Mouse (Mus musculus) neural tube, embryonic 10.5 days (tissue): Measurements from ENCODE around the gene Slc22a15.
A peak's percentile ranks its signal among the peaks of the same experiment; 100 is the strongest.

Source experiments
- DNase-seq: peaks from one replicate; pipeline ENCODE4 v3.0.0-alpha.2; 2017; ENCODE audit warnings: low spot score; ENCODE audit errors: extremely low spot score

Gene Slc22a15

DNA sequence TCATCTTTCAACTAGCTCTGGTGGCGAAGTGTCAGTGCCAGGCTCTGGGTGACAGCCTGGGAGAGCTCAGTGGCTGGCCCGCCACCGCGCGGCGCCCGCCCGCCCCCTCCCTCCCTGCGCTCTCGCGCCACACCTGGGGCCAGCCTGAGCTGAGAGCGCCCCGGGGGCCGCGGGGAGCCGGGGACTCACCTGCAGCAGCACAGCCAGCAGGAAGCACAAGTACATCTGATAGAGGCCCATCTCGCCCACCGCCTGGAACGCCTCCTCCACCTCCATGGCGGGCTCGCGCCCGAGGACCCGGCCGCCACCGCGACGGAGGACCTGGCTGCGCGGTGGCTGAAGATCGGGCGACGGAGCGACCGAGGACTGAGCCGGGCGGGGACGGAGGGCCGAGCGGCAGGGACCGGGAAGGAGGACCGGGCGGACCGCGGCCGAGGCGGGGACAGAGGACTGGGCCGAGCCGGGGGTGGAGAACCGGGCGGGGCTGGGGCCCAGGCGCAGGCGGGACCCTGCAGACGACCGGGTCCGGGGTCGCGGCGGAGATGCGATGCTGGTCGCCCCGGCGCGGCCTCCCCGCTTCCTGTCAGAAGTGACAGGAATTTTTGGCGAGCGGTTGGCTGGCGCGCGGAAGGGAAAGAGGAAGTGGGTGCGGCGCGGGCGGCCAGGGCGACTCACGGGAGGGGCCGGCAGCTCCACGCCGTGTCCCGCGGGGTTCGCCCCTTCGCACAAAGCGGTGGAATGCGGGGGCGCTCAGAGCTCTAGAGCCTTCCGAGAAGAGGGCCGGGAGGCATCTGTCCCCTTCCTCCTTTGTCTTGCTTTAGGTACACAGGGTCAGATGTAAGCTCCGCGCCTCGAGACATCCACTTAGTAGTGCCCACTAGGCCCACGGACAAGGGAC, at the start of gene Slc22a15:
Gene Slc22a15, minus strand, starts transcription at position 611 of the 898 bp plus-strand sequence.
- peak; percentile 77 for DNase-seq

DNA sequence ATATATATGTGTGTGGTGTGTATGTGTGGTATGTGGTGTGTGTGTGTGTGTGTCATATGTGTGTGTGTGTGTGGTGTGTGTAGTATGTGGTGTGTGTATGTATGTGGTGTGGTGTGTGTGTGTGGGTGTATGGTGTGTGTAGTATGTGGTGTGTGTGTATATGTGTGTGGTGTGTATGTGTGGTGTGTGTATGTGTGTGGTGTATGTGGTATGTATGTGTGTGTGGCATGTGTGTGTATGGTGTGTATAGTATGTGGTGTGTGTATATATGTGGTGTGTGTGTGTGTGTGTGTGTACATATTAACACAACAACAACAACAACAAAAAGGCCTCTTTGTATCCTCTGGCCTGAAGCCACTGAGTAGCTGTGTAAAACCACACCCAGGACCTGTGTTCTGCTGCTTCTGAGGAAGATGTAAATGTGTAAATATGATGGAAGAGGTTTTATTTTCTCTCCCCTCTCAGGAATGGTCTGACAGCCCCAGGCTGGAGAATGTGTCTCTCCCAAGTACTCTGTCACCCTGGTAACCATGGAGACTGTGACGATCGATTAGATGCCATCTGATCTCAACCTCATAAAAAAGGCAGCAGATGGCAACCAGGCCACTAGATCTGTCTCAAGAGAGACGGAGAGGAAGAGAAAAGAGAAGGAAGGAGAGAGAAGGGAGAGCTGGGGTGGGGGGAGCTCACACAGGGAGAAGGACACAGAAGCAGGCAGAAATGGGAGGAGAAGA, 42.7 kb upstream of the Slc22a15 start:
- DNase-seq, result peak; percentile 57

DNA sequence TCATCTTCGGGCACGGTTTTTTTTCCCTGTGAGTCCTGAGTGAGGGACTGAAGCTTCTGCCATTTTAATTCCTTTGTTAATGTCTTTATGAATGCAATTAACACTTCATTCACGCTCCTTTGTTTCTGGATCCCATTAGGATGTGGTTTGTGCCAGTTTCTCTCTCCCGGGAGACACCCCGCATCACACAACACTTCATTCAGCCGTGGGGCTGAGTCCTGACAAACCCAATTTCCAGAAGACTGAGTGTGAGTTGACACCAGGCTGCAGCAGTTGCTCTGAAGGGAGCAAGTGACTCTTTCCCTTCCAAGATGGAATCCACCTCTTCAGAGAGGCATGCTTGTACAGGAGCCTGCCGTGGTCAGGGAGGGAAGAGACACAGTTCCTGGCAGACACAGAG, 40.1 kb upstream of the Slc22a15 start:
- no peak for DNase-seq

DNA sequence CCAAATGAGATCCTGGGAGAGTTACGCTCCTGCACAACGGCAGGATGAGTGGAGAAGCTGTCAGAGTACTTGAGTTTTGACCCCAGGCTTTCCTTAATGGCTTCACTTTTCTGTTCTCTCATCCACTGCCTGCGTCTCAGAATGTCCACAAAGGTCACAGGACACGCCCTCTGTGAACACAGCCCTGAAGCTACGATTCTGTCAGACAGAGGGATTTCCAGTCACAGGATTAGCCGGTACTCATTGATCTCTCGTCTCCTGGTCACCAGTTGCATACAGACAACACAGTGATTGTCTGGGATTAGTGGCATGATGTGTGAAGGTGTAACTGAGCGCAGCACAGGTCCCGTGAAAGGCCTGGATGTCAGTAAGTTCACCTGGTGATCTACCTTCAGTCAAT, 39.2 kb upstream of the Slc22a15 start:
- peak; percentile 27 for DNase-seq

DNA sequence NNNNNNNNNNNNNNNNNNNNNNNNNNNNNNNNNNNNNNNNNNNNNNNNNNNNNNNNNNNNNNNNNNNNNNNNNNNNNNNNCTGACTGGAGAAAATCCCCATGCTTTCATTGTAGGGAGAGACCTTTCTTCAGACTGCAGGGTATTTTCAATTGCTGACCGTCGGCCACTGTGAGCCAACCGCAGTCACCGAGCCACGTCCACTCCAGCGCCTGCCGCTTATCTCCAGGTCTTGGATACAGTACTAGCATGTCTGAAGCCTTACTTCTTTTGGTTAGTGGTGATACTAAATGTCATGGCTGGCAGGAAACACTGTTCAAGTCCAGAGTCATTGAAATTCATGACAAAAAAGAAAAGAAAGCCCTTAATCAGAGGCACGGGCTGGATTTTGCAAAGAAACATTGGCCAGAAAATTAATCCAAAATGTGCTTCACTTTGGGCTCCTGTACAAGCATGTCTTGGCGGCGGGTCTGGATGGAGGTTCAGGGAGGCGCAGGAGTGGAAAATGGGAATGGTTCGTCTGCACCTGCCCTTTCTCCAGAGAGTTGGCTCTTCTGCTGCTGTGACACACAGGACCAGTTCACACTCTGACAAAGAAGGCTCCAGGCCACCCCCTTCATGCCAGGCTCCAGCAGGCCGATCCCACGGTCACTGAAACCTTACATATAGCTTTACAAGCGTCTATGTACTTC, 37.0 kb upstream of the Slc22a15 start:
- DNase-seq, result no peak

DNA sequence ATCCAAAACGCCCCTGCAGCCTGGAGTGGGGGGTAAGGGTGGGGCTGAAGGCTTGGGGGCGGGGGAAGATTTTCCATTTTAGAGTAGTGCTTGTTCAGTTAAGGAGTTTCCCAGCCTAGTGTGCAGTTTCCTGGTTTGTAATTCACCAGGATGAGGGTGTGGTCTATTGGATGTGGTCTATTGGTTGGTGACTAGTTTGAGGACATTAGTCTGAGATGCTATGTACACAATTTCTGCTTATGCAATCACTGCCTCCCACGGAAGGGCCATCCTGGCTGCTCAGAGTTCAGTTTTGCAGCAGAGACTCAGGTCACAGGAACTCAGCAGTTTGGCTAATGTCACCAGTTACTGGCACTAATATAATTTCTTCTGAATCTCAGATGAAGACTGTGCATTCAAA, 33.8 kb upstream of the Slc22a15 start:
- DNase-seq, result no peak

GRCm38 (mm10) chr3:101953506-101953905, 29.3 kb upstream of the Slc22a15 start:
- no peak for DNase-seq

DNA sequence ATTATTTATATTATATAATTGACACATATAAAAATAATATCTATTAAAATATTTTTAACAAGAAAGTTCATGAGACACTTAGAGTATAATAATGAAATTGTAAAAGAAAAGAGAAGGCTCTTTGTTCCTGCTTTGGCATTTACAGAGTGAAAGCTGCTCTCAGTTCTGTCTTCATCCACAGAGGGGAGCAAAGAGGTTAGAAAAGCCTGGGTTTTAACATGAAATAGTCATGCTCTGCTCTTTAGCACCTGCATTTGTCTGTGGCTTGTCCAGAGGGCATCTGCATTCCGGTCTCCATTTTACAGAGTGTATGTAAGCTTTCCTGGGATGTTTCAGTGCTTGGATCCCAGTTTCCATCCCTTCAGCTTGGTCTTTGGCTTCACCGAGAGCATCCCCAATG, 28.3 kb upstream of the Slc22a15 start:
- no peak for DNase-seq

GRCm38 (mm10) chr3:101948572-101948971, 24.3 kb upstream of the Slc22a15 start:
- no peak for DNase-seq

DNA sequence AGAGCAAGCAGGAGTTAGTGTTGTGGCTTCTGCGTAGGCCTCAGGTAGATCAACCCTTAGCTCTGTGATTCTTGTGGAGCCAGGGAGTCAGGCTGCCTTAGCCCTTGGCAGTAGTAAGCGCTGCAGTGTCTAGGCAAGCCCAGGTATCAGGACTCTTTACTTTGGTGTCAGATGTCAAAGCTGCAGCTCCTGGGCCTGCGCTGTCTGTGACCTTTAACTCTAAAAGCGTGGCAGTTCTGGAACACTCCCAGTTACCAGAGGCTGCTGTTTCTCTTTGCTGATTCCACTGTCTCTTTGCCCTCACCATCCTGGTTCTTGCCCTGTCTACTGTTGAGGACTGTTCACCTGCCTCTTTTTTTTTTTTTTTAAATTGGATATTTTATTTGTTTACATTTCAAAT, 23.0 kb upstream of the Slc22a15 start:
- DNase-seq, result no peak

DNA sequence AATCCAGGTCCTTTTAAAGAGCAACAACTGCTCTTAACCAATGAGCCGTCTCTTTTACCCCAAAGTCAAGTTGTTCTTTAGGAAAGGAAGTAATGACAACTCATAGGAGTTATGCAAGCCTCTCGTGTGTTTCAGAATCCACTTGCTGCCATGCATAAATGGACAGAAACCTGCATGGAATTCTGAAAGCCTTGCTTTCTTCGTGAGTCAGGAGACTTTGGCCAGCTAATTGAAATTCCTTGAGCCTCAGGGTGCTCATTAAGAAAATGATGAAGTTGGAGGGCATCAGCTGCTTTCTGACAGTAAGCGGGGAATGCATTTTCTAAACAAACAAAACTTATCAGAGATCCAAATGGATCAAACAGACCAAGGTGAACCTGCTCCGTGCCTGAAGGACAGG, 21.0 kb upstream of the Slc22a15 start:
- no peak for DNase-seq

- no peak for DNase-seq
These were observed 16.2 kb upstream of the Slc22a15 start for GRCm38 (mm10) chr3:101940418-101940817.

- DNase-seq, result no peak
These were observed 15.6 kb upstream of the Slc22a15 start for GRCm38 (mm10) chr3:101939865-101940264.

DNA sequence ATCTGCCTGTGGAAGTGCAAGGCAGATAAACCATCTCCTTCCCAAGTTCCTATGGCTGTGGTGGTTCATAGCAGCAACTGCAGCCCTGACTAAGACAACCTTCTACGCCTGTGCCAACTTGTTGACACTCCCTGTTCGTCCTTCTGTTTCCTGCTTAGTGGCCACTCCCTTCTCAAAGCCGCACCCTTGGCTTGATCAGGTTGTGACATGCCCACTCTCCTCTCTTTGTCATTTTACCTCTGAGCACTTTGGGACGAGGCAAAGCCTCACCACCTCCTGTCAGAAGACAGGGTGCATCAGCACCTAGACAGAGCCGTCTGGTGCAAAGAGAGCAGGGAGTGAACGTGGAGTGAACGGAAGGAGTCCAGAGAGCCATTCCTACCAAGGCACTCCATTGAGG, 14.9 kb upstream of the Slc22a15 start:
- DNase-seq, result no peak

GRCm38 (mm10) chr3:101936369-101936768, 12.1 kb upstream of the Slc22a15 start:
- no peak for DNase-seq

DNA sequence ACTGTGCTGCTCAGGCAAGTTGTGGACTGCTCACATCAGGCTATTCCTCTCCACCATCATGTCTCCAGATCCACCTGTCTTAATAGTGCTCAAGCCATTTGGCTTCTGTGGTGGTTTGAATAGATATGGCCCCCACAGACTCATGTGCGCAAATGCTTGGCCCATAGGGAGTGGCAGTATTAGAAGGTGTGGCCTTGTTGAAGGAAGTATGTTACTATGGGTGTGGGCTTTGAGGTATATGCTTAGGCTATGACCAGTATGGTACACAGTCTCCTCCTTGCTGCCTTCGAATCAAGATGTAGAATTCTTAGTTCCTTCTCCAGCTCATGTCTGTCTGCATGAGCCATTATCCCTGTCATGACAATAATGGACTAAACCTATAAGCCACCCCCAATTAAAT, 9.6 kb upstream of the Slc22a15 start:
- DNase-seq, result no peak

DNA sequence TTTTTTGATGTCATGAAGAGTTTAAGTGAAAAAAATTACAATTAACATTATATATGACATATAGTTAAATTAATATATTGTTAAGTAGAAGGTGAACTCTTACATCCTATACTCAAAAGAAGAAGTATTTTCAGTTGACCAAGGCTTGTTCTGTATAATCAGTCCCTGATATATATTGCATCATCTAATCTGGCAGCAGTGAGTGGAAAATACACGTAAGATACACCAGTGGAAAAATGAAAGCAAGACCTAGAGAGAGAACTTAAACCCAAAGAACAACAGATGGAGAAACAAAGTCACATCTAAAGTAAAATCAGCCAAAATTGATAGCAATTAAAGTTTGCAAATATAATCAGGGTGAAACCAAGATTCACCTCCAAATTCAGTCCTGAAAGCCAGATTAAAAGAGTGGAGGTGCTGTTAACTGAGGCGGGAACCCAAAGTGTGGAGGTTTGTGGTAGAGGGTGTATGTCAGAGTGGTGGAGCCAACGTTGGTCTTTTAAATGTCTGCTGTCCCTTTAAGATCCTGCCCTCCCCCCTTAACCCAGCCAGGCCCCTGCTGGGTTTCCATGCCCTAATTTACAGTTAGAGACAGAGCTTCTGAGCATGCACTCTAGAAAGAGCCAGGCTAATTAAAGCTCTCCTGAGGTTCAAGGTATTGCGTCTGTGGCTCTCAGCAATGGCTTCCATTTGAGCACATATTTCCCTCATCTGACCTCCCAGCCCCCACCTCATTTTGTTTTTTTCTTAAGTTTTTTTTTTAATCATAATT, 5.0 kb upstream of the Slc22a15 start:
- DNase-seq, result no peak

- DNase-seq, result no peak
These were observed 2.4 kb upstream of the Slc22a15 start for GRCm38 (mm10) chr3:101926636-101927035.

- DNase-seq, result peak; percentile 26
These were observed 1.4 kb upstream of the Slc22a15 start for GRCm38 (mm10) chr3:101925663-101926062.

DNA sequence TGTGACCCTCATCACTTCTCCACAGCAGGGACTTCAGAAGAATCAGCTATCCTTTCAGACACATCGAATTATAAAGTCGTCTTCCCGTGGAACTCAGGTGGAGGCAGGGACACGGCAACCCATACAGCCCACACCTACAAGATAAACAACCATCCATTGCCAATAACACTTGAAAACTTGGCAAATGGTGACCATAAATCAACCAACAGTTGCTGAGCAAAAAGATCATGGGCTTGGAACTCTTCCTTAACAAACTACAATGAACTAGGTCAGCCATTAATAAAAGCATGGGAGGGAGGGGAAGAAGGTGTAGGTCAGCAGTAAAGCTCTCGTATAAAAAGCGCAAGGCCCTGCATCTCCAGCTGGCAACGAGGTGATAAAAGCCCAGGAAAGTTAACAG, 1.9 kb downstream of the Slc22a15 start:
- no peak for DNase-seq

GRCm38 (mm10) chr3:101918526-101918925, 5.7 kb downstream of the Slc22a15 start:
- DNase-seq, result no peak
